Mouse (Mus musculus): Measurements from ENCODE around the gene Myl4.

The Myl4 gene

GRCm38 (mm10) chr11:104607491-104608245 is 57.2 kb downstream of the Myl4 start, which contains the start of gene Itgb3:
Gene Itgb3 (plus strand): TSS chr11:104608000.
- peak; percentile 64 for DNase-seq

GRCm38 (mm10) chr11:104608249-104608920 is 57.9 kb downstream of the Myl4 start:
- DNase-seq: no peak

GRCm38 (mm10) chr11:104609033-104609684 is 58.7 kb downstream of the Myl4 start:
- DNase-seq: no peak

GRCm38 (mm10) chr11:104609733-104610132 is 59.3 kb downstream of the Myl4 start:
- no peak for DNase-seq

GRCm38 (mm10) chr11:104611579-104612151 is 61.2 kb downstream of the Myl4 start:
- DNase-seq: no peak

- no peak for DNase-seq
Measured at GRCm38 (mm10) chr11:104613551-104613950, 63.1 kb downstream of the Myl4 start.

GRCm38 (mm10) chr11:104614130-104614529 is 63.7 kb downstream of the Myl4 start:
- DNase-seq: no peak

GRCm38 (mm10) chr11:104616182-104616581 is 65.7 kb downstream of the Myl4 start:
- DNase-seq: no peak

- no peak for DNase-seq
Measured at GRCm38 (mm10) chr11:104618638-104619076, 68.2 kb downstream of the Myl4 start.

GRCm38 (mm10) chr11:104619084-104620022 is 68.9 kb downstream of the Myl4 start:
- DNase-seq: no peak

- no peak for DNase-seq
Measured at GRCm38 (mm10) chr11:104622040-104622962, 71.8 kb downstream of the Myl4 start.

- DNase-seq: peak; percentile 71
Measured at GRCm38 (mm10) chr11:104624791-104625391, 74.4 kb downstream of the Myl4 start.

- no peak for DNase-seq
Measured at GRCm38 (mm10) chr11:104625453-104626402, 75.3 kb downstream of the Myl4 start.

- DNase-seq: no peak
Measured at GRCm38 (mm10) chr11:104626635-104627034, 76.2 kb downstream of the Myl4 start.

- no peak for DNase-seq
Measured at GRCm38 (mm10) chr11:104627616-104628301, 77.3 kb downstream of the Myl4 start.

- DNase-seq: no peak
Measured at GRCm38 (mm10) chr11:104628566-104628965, 78.1 kb downstream of the Myl4 start.

GRCm38 (mm10) chr11:104630185-104630835 is 79.8 kb downstream of the Myl4 start:
- peak; percentile 91 for DNase-seq

- no peak for DNase-seq
Measured at GRCm38 (mm10) chr11:104631306-104631705, 80.8 kb downstream of the Myl4 start.

Measured in cerebellum, adult 9-11 months (tissue).